14 mouse cellular contexts compared by ENCODE assay signal in the genomic region with DNA sequence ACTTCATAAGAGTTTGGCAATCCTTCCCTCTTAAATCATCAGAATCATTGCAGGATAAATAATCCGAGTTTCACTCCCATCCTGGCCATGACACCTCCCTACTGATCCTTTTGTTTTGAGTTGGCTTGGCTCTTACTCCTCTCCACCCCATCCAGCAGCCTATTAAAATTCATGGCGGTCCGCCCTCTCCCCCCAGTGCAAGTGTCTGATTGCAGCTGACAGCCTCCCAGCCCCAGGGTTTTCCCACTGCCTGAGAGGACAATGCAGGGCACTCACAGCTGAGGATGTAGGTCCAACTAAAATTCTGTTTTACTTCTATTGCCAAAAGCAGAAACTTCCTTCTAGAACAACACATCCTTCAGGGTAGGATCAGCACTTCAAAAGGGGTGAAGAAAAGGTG.
A peak's percentile ranks its signal among the peaks of the same experiment; 100 is the strongest.
DNase-seq lines count a peak whose midpoint lies in the region; ATAC-seq and TF ChIP-seq lines count a peak whose summit lies in the region.
"Had no signal": no experiment of that assay in that cellular context is flagged by ENCODE, and none has a peak within 500 bp of the region (broad histone marks: within the 10 kb centered on the region; RNA-seq: fewer than 3 reads in every experiment).

No protein-coding gene starts in this region.

- DNase-seq in layer of hippocampus, adult 2 months (ENCODE audit: low spot score in 2 of 2): no peak
- no peak for DNase-seq in layer of hippocampus, adult 9-11 months
- no peak for DNase-seq in forebrain, embryonic 10.5 days (ENCODE audit: extremely low spot score, low spot score)
- DNase-seq in thymus, postnatal 0 days (ENCODE audit: low spot score): no peak
- no peak for DNase-seq in natural killer cell, adult 2 months (ENCODE audit: low spot score in 2 of 2)
- DNase-seq in liver, postnatal 0 days: no peak
- DNase-seq: B cell, adult 2 months had no signal

- H3K27ac ChIP-seq in layer of hippocampus, adult 2 months: peak overlapping the region; percentile 53
- H3K27ac ChIP-seq in forebrain, embryonic 10.5 days: 0 out of 2 replicates have a peak overlapping the region, but pooled peaks have one; percentile 41
- H3K27ac ChIP-seq in hindbrain, embryonic 15.5 days (replicated peaks): peak overlapping the region; percentile 61
- H3K27ac ChIP-seq in neural tube, embryonic 13.5 days (replicated peaks): peak overlapping the region; percentile 39
- no peak overlapping the region for H3K27ac ChIP-seq in liver, postnatal 0 days (ENCODE audit: low read depth)
- H3K27ac ChIP-seq: embryonic facial prominence, embryonic 12.5 days; limb, embryonic 12.5 days had no signal

- no peak for TF ChIP-seq EP300 in liver, postnatal 0 days (IDR thresholded peaks at IDR 0.05; ENCODE audit: low read depth)

- TF ChIP-seq CTCF in layer of hippocampus, adult 2 months (conservative IDR thresholded peaks at IDR 0.05): no peak
- no peak for TF ChIP-seq CTCF in liver, postnatal 0 days (IDR thresholded peaks at IDR 0.05; ENCODE audit: low read depth)

- H3K4me3 ChIP-seq in layer of hippocampus, adult 2 months: no peak overlapping the region
- H3K4me3 ChIP-seq in forebrain, embryonic 10.5 days: no peak overlapping the region
- H3K4me3 ChIP-seq in hindbrain, embryonic 15.5 days: no peak overlapping the region
- no peak overlapping the region for H3K4me3 ChIP-seq in neural tube, embryonic 13.5 days
- H3K4me3 ChIP-seq in liver, postnatal 0 days (ENCODE audit: low read depth, low read length): no peak overlapping the region
- H3K4me3 ChIP-seq: embryonic facial prominence, embryonic 12.5 days; heart, embryonic 12.5 days; limb, embryonic 12.5 days had no signal

- H3K9me3 ChIP-seq in forebrain, embryonic 10.5 days: no peaks in the 10 kb centered on the region
- no peaks in the 10 kb centered on the region for H3K9me3 ChIP-seq in hindbrain, embryonic 15.5 days
- H3K9me3 ChIP-seq in neural tube, embryonic 13.5 days: no peaks in the 10 kb centered on the region
- H3K9me3 ChIP-seq in liver, postnatal 0 days (ENCODE audit: low read length): no peaks in the 10 kb centered on the region
- H3K9me3 ChIP-seq: embryonic facial prominence, embryonic 12.5 days; heart, embryonic 12.5 days; limb, embryonic 12.5 days had no signal

- H3K4me2 ChIP-seq in hindbrain, embryonic 15.5 days: no peak overlapping the region
- H3K4me2 ChIP-seq in neural tube, embryonic 13.5 days: no peak overlapping the region
- no peak overlapping the region for H3K4me2 ChIP-seq in liver, postnatal 0 days (ENCODE audit: low read depth, low read length)
- H3K4me2 ChIP-seq: embryonic facial prominence, embryonic 12.5 days; heart, embryonic 12.5 days; limb, embryonic 12.5 days had no signal

- H3K4me1 ChIP-seq in forebrain, embryonic 10.5 days: peaks cover 35% of the 10 kb centered on the region
- H3K4me1 ChIP-seq in hindbrain, embryonic 15.5 days (replicated peaks): peaks cover 52% of the 10 kb centered on the region
- H3K4me1 ChIP-seq in neural tube, embryonic 13.5 days (replicated peaks): peaks cover 56% of the 10 kb centered on the region
- no peaks in the 10 kb centered on the region for H3K4me1 ChIP-seq in liver, postnatal 0 days (ENCODE audit: insufficient read depth)

- 54% methylated on average over 3 of the region's 3 CpGs for WGBS in forebrain, embryonic 10.5 days
- 16% methylated on average over 3 of the region's 3 CpGs for WGBS in hindbrain, embryonic 15.5 days
- 11% methylated on average over 3 of the region's 3 CpGs for WGBS in neural tube, embryonic 13.5 days
- WGBS in liver, postnatal 0 days (ENCODE audit: insufficient replicate concordance): 67% methylated on average over 3 of the region's 3 CpGs

- no peaks in the 10 kb centered on the region for H3K36me3 ChIP-seq in forebrain, embryonic 10.5 days (replicated peaks)
- H3K36me3 ChIP-seq in hindbrain, embryonic 15.5 days: no peaks in the 10 kb centered on the region
- H3K36me3 ChIP-seq in neural tube, embryonic 13.5 days: no peaks in the 10 kb centered on the region
- H3K36me3 ChIP-seq in liver, postnatal 0 days (replicated peaks; ENCODE audit: insufficient read depth, low read length): no peaks in the 10 kb centered on the region
- H3K36me3 ChIP-seq: embryonic facial prominence, embryonic 12.5 days; heart, embryonic 12.5 days; limb, embryonic 12.5 days had no signal

- H3K27me3 ChIP-seq in forebrain, embryonic 10.5 days (ENCODE audit: poor library complexity, severe bottlenecking): no peaks in the 10 kb centered on the region
- H3K27me3 ChIP-seq in hindbrain, embryonic 15.5 days: no peaks in the 10 kb centered on the region
- H3K27me3 ChIP-seq in neural tube, embryonic 13.5 days: no peaks in the 10 kb centered on the region
- no peaks in the 10 kb centered on the region for H3K27me3 ChIP-seq in liver, postnatal 0 days (ENCODE audit: insufficient read depth, low read length)
- H3K27me3 ChIP-seq: embryonic facial prominence, embryonic 12.5 days; heart, embryonic 12.5 days; limb, embryonic 12.5 days had no signal

- peak; percentile 64; the same call in 1 of the 2 replicates for ATAC-seq in hindbrain, embryonic 15.5 days (ENCODE audit: low FRiP score, low read depth)
- ATAC-seq in neural tube, embryonic 13.5 days (ENCODE audit: low read depth): peak; percentile 77; the same call in 1 of the 2 replicates
- no peak for ATAC-seq in liver, postnatal 0 days
- ATAC-seq: inflammation-experienced regulatory T-cells, adult 6 months; lung, postnatal 0 days had no signal

- no peak overlapping the region for H3K9ac ChIP-seq in hindbrain, embryonic 15.5 days
- H3K9ac ChIP-seq in neural tube, embryonic 13.5 days: no peak overlapping the region
- H3K9ac ChIP-seq in liver, postnatal 0 days (replicated peaks): no peak overlapping the region
- H3K9ac ChIP-seq: embryonic facial prominence, embryonic 12.5 days; heart, embryonic 12.5 days; limb, embryonic 12.5 days had no signal
